Mouse (Mus musculus) thymus, postnatal 36 days (tissue): ENCODE data around the gene Tmpo.

Experiments used
- DNase-seq, 2 experiments: peaks; one replicate each; pipeline ENCODE4 v3.0.0; 2022; ENCODE audit warnings: mixed read lengths in 2 of 2

Tmpo gene

DNA sequence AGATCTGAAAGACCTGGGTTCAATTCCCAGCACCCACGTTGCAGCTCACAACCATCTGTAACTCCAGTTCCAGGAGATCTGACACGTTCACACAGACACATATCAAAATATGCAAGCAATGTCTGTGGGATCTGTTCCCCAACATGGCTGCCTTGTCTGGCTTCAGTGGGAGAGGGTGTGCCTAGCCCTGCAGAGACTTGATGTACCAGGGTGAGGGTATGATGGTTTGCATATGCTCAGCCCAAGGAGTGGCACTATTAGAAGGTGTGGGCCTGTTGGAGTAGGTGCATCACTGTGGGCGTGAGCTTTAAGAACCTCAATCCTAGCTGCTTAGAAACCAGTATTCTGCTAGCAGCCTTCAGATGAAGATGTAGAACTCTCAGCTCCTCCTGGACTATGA is 75.1 kb downstream of the Tmpo start:
- DNase-seq: no peak

DNA sequence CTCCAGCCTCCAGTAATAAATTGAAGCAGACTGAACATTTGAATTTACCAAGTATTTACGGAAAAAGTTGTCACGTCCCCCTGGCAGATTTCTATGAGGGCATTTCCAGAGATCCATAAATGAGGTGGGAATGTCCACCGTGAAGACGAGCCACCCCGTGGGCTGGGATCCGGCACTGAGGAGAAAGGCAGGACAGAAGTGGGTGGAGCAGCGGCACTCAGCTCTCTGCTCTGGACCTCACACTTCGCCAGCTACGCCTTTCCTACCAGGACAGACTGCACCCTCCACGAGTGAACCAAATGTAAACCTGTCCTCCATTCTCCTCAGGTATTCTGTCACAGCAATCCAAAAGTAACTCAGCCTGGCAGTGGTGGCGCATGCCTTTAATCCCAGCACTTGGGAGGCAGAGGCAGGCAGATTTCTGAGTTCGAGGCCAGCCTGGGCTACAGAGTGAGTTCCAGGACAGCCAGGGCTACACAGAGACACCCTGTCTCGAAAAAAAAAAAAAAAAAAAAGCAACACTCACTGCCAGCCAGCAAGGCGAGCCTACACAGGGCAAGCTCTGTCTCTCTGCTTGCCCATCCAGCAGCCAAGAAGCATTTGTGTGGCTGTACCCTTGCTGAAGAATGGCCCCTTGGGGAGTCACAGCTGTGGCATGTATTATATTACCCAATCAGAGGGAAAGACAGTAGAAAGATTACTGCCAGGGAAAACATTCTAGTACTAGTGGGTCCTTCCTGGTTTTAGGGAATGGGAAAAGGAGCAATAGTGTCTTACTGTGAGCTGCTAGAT is 78.1 kb downstream of the Tmpo start:
- DNase-seq: no peak

DNA sequence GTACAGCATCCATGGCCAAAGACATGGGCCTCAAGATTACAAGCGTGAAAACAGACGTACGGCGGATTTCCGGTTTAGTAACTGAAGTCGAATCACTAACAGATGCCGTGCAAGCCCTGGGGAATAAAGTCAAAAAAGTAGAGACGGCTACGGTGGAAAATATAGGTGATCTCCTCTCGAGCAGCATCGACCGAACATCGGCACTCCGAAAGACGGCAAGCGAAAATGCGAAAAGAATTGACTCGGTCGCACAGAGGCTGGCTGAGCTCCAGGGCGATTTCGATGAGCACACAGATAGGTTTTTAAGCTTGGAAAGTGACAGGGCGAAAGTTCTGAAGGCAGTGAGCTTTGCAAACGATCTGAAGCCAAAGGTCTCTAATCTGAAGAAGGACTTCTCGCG is 79.2 kb downstream of the Tmpo start:
- DNase-seq: no peak

DNA sequence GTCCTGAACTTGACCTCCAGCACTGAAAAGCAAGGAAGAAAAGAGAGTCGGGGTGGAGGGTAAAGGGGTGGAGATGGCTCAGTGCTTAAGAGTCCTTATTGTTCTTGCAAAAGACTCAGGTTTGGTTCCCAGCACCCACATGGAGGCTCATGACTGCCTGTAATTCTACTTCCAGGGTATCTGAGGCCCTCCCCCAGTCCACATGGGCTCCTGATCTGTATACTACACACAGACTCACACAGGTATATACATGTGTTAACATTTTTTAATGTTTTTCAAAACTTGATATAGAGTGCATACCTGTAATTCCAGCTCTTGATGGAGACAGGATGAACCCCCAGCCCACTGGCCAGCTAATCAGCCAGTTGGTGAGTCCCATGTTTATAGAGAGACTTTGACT is 81.0 kb downstream of the Tmpo start:
- no peak for DNase-seq

DNA sequence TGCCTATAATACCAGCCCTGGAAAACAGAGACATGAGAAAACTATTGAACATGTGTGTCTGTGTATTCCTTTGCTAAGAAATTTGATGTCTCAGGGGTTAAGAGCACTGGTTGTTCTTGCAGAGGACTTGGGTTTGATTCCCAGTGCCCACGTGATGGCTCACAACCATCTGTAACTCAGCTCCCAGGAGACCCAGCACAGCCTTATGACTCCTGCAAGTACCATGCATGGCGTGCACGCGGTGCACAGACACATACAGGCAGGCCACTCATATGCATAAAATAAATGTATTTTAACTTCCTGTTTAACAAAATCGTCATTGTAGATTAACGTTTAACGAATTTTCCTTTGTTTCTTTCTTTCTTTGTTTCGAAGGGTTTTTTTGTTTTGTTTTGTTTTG is 83.1 kb downstream of the Tmpo start:
- DNase-seq: no peak
